Mouse (Mus musculus): ENCODE data around the gene Unc93b1.

The Unc93b1 gene

GRCm38 (mm10) chr19:3935032-3935895, at the start of gene Unc93b1:
Unc93b1 (plus strand) TSS chr19:3935186.
- peak; percentile 78 for DNase-seq (ENCODE audit: low read depth)

- DNase-seq (ENCODE audit: low read depth) = no peak
These were observed 45.9 kb upstream of the Unc93b1 start for GRCm38 (mm10) chr19:3889096-3889495.

GRCm38 (mm10) chr19:3890181-3890580, 44.8 kb upstream of the Unc93b1 start:
- peak; percentile 65 for DNase-seq (ENCODE audit: low read depth)

GRCm38 (mm10) chr19:3893545-3894116, 41.4 kb upstream of the Unc93b1 start:
- DNase-seq (ENCODE audit: low read depth) = no peak

- no peak for DNase-seq (ENCODE audit: low read depth)
These were observed 40.7 kb upstream of the Unc93b1 start for GRCm38 (mm10) chr19:3894294-3894693.

- no peak for DNase-seq (ENCODE audit: low read depth)
These were observed 39.8 kb upstream of the Unc93b1 start for GRCm38 (mm10) chr19:3895171-3895631.

- no peak for DNase-seq (ENCODE audit: low read depth)
These were observed 38.8 kb upstream of the Unc93b1 start for GRCm38 (mm10) chr19:3896208-3896607.

GRCm38 (mm10) chr19:3897557-3897956, 37.4 kb upstream of the Unc93b1 start:
- no peak for DNase-seq (ENCODE audit: low read depth)

- DNase-seq (ENCODE audit: low read depth) = no peak
These were observed 36.0 kb upstream of the Unc93b1 start for GRCm38 (mm10) chr19:3898952-3899351.

GRCm38 (mm10) chr19:3899618-3900017, 35.4 kb upstream of the Unc93b1 start:
- no peak for DNase-seq (ENCODE audit: low read depth)

GRCm38 (mm10) chr19:3902966-3903365, 32.0 kb upstream of the Unc93b1 start:
- no peak for DNase-seq (ENCODE audit: low read depth)

- no peak for DNase-seq (ENCODE audit: low read depth)
These were observed 31.2 kb upstream of the Unc93b1 start for GRCm38 (mm10) chr19:3903648-3904362.

GRCm38 (mm10) chr19:3904363-3904675, 30.7 kb upstream of the Unc93b1 start:
- DNase-seq (ENCODE audit: low read depth) = no peak

GRCm38 (mm10) chr19:3905261-3905969, 29.6 kb upstream of the Unc93b1 start:
- DNase-seq (ENCODE audit: low read depth) = peak; percentile 52

- peak; percentile 58 for DNase-seq (ENCODE audit: low read depth)
These were observed 28.7 kb upstream of the Unc93b1 start for GRCm38 (mm10) chr19:3906326-3906725.

GRCm38 (mm10) chr19:3906795-3907786, 27.9 kb upstream of the Unc93b1 start, which contains the start of gene Tcirg1:
Tcirg1 (minus strand) TSS chr19:3907133.
- peak; percentile 85 for DNase-seq (ENCODE audit: low read depth)

GRCm38 (mm10) chr19:3907876-3908660, 26.9 kb upstream of the Unc93b1 start:
- DNase-seq (ENCODE audit: low read depth) = peak; percentile 12

GRCm38 (mm10) chr19:3910206-3910605, 24.8 kb upstream of the Unc93b1 start:
- no peak for DNase-seq (ENCODE audit: low read depth)

- DNase-seq (ENCODE audit: low read depth) = peak; percentile 98
These were observed 22.4 kb upstream of the Unc93b1 start, which contains the start of gene Ndufs8 for GRCm38 (mm10) chr19:3912337-3913204. Ndufs8 (minus strand) TSS chr19:3912774.

Measured in induced T-regulatory cell, adult 2 months (primary cell).